Mouse (Mus musculus) G1E (cell line): Measurements from ENCODE around the gene Phactr3.

Experiments used
- CTCF ChIP-seq: IDR thresholded peaks from 2 replicates; pipeline ENCODE4 v1.5.1; 2012; ENCODE audit warnings: low read depth, low read length, inconsistent platforms, mixed read lengths
- GATA1 ChIP-seq: IDR thresholded peaks from 2 replicates; pipeline ENCODE4 v1.6.1; 2012; ENCODE audit warnings: borderline replicate concordance, low read length, inconsistent platforms, mixed read lengths
- GATA2 ChIP-seq: IDR thresholded peaks from 2 replicates; pipeline ENCODE4 v1.6.1; 2012; ENCODE audit warnings: low read depth, low read length, inconsistent platforms, borderline replicate concordance
- POLR2AphosphoS5 ChIP-seq: IDR thresholded peaks from 2 replicates; pipeline ENCODE4 v1.6.1; 2012; ENCODE audit warnings: low read depth, low read length, inconsistent platforms; ENCODE audit not compliant: insufficient replicate concordance
- TAL1 ChIP-seq: conservative IDR thresholded peaks from 2 replicates; pipeline ENCODE4 v1.6.1; 2012; ENCODE audit warnings: low read depth, low read length, inconsistent platforms, mixed read lengths

DNA sequence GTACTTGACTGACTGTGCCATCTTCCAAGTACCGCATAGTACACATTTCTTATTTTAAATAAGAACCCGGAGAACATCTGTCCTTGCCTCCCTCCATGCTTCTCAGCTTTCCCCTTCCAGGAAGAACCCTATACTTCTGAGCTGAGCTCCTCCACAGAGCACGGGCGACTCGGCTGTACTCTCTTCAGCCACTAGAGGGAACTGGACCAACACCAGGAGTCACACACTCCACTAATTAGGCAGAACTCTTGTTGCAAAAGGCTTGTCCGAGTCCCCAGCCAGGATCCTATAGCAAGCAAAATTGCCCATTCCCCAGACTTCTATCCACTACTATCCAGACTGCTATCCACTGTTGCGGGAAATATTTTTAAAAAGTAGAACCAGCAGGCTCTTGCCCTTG lies 16.8 kb upstream of the Phactr3 start:
- TF ChIP-seq CTCF (0 out of 2 replicates have a peak, but pooled peaks have one; percentile 12), GATA1 (no peak), POLR2AphosphoS5 (no peak), GATA2 (no peak), TAL1 (no peak)
